Mouse (Mus musculus) embryonic facial prominence, embryonic 10.5 days (tissue): ENCODE data around the gene Mindy4. TPM values are rescaled to one million over a fixed set of nuclear protein-coding genes. Genes with fewer than 3 reads are reported as not detected.

Experiments used
- DNase-seq: peaks from one replicate; pipeline ENCODE4 v3.0.0-alpha.2; 2017; ENCODE audit warnings: low spot score
- H3K27ac ChIP-seq: fragments of 300-500 bp; sonication (generic); replicated peaks from 2 replicates; pipeline ENCODE4 v1.5.1; 2016; ENCODE audit warnings: mild to moderate bottlenecking
- H3K27me3 ChIP-seq: fragments of 300-500 bp; sonication (generic); replicated peaks from 2 replicates; pipeline ENCODE4 v1.6.1; 2016; ENCODE audit warnings: low read depth, mild to moderate bottlenecking; ENCODE audit not compliant: poor library complexity, severe bottlenecking
- H3K36me3 ChIP-seq: fragments of 300-500 bp; sonication (generic); replicated peaks from 2 replicates; pipeline ENCODE4 v1.6.1; 2016; ENCODE audit warnings: mild to moderate bottlenecking, moderate library complexity
- H3K4me1 ChIP-seq: fragments of 300-500 bp; sonication (generic); 2 replicates; pipeline ENCODE4 v1.6.1; 2016
- H3K4me3 ChIP-seq: fragments of 300-500 bp; sonication (generic); 2 replicates; pipeline ENCODE4 v1.5.1; 2016; ENCODE audit warnings: mild to moderate bottlenecking, moderate library complexity
- H3K9me3 ChIP-seq: fragments of 300-500 bp; sonication (generic); 2 replicates; pipeline ENCODE4 v1.6.1; 2016; ENCODE audit warnings: mild to moderate bottlenecking
- WGBS: fragments of 180-500 bp; shearing (Covaris S2); methylation state at CpG from one replicate; pipeline ENCODE4 v1.1.7; 2016; 5-methylcytosine and 5-hydroxymethylcytosine counted together
- polyA plus RNA-seq: library from polyadenylated mRNA; unstranded; fragments of >200 nt; fragmentation: Nextera tagmentation; extraction: Ambion mirVana; gene quantifications from 2 replicates; pipeline ENCODE4 v1.2.1, GENCODE M21; 2016

Mindy4 gene
- polyA plus RNA-seq, 1 experiment from 2014 or later: 24.0 TPM

DNA sequence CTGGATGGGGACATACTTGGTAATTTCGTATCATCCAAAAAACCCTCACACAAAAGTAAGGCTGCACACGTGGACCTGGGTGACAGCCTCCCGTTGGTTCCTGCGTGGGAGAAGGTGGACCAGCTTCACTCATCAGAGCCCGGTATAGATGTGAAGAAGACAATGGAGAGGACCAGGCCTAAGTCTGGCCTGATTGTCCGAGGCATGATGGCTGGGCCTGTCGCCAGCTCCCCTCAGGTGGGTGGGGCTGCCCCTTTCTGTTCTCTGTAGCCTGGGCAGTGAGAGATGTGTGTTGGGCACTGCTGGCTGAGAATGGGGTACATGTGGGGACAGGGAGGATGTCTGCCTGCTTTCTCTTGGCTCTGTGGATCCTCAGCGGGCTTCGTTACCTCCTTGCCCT lies 15.0 kb downstream of the Mindy4 start:
- no peak for DNase-seq
- 95% methylated on average over 9 of the region's 9 CpGs for WGBS
- no peak overlapping the region for H3K4me3 ChIP-seq
- H3K27me3 ChIP-seq: no peaks in the 10 kb centered on the region
- H3K27ac ChIP-seq: no peak overlapping the region
- no peaks in the 10 kb centered on the region for H3K4me1 ChIP-seq
- peaks cover 83% of the 10 kb centered on the region for H3K36me3 ChIP-seq
- no peaks in the 10 kb centered on the region for H3K9me3 ChIP-seq

DNA sequence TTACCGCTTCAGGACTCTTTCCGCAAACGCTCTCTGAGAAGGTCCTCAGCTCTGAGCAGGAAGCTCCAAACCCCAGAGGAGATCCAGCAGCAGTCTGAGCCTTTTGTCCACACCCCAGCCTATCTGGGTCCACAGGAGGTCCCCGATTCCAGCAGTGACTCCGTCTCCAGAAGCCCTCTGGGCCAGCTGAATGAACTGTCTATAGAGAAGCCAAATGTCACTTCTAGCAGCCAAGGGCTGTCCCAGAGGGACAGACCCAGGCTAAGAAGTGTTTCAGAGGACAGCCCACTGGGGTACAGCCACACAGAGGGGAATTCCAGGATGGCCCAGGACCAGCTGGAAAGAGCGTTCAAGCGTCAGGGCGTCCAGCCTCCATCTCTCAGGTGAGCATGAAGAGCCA lies 20.8 kb downstream of the Mindy4 start:
- H3K27me3 ChIP-seq: no peaks in the 10 kb centered on the region
- WGBS: 95% methylated on average over 8 of the region's 8 CpGs
- H3K9me3 ChIP-seq: no peaks in the 10 kb centered on the region
- H3K4me3 ChIP-seq: no peak overlapping the region
- peaks cover 59% of the 10 kb centered on the region for H3K36me3 ChIP-seq
- no peak overlapping the region for H3K27ac ChIP-seq
- no peak for DNase-seq
- H3K4me1 ChIP-seq: no peaks in the 10 kb centered on the region

DNA sequence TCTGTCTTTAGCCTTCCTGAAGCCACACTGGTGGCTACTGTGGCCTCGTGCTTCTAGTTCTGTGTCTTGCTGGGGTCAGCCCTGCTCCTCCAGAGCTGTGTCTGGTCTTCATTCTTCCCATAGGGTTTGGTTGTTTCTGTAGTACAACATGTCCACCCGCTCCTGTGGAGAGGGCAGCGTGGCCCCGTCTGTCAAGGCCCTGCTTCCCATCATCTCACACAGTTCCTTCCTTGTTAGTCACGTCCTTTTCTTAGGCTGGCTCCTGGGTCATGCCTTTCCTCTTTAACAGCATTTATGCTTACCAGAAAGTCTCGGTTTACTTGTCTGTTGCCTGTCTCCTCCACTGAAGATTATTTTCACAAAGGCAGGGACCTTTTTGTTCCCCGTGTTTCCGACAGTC lies 26.9 kb downstream of the Mindy4 start:
- no peak overlapping the region for H3K4me3 ChIP-seq
- no peak overlapping the region for H3K27ac ChIP-seq
- 85% methylated on average over 8 of the region's 8 CpGs for WGBS
- no peaks in the 10 kb centered on the region for H3K9me3 ChIP-seq
- no peak for DNase-seq
- H3K36me3 ChIP-seq: peaks cover 44% of the 10 kb centered on the region
- no peaks in the 10 kb centered on the region for H3K4me1 ChIP-seq
- no peaks in the 10 kb centered on the region for H3K27me3 ChIP-seq

DNA sequence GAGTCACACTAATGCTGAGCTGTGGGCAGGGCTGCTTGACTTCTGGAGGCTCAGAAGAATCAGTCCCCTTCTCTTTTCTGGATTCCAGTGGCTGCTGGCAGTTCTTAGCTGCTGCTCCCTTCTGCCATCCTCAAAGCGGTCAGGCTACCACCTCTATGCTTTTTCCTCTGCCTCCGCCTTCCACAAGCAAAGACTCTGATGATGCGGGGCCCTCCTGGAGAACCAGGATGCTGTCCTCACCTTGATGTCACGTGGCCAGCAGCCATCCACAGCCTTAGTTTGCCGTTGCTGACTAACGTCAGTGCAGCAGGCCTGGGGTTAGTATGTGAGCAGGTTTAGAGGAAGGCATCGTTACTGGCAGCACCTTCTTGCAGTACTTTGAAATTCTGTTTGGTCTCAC lies 28.9 kb downstream of the Mindy4 start:
- no peaks in the 10 kb centered on the region for H3K4me1 ChIP-seq
- no peaks in the 10 kb centered on the region for H3K27me3 ChIP-seq
- DNase-seq: no peak
- 92% methylated on average over 7 of the region's 7 CpGs for WGBS
- H3K27ac ChIP-seq: no peak overlapping the region
- peaks cover 44% of the 10 kb centered on the region for H3K36me3 ChIP-seq
- no peaks in the 10 kb centered on the region for H3K9me3 ChIP-seq
- H3K4me3 ChIP-seq: no peak overlapping the region

DNA sequence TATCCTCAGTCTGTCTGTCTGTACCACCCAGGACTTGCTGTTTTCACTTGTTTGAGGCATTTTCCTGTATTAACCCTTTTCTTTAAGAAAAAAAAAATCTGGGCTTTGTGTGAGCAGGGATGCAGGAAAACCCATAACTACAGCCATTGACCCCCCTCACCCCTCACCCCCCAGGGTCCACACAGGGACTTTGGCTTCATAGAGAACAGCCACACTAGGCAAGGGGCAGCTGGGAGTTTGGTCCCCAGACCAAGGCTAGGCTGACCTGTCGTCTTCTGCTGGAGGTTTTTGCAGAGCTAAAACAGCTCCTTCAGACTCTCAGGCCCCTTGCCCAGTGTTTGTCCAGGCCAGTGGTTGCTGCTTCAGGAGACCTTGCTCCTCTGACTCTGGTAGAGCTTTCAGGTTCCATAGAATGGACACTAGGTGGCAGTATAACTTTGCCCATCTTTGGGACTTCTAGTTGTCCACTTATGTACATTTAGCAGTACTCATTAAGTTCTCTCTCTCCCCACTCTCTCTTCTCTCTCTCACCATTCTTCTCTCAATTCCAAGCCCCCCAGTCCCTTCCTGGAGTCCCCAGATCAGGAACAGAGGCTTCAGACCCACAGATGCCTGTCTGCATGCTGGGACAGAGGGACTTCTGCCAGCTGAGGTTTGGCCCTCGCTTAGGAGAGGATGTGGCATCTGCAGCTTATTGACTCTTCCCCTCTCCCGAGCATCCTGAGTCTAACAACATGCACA lies 29.5 kb downstream of the Mindy4 start:
- Histone ChIP-seq H3K4me1 (peaks cover 4% of the 10 kb centered on the region; the same call in 1 of the 2 replicates), H3K36me3 (peaks cover 49% of the 10 kb centered on the region), H3K27ac (peak overlapping the region; percentile 5; the same call in 1 of the 2 replicates), H3K27me3 (no peaks in the 10 kb centered on the region), H3K4me3 (no peak overlapping the region), H3K9me3 (no peaks in the 10 kb centered on the region)
- DNase-seq: peak; percentile 34
- WGBS: 63% methylated on average over 3 of the region's 3 CpGs

DNA sequence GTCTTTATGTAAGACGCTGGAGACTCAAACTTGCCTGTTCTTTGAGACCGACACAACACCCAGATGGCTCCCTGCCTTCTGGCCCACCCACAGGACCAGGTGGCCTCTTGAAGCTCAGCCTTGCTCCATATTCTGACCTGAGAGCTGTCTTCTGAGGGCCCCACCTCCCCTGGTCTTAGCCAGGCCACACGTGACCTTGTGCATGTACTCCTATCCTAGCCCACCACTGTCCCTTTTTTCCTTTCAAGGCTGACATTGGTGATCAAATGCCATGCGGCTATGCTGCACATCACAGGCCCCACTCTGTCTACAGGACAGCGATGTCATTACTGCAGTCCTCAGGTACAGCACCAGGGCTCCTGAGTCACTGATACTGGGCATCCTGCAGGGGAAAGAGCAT lies 30.1 kb downstream of the Mindy4 start:
- peaks cover 7% of the 10 kb centered on the region; the same call in 1 of the 2 replicates for H3K4me1 ChIP-seq
- H3K9me3 ChIP-seq: no peaks in the 10 kb centered on the region
- H3K4me3 ChIP-seq: no peak overlapping the region
- peaks cover 55% of the 10 kb centered on the region for H3K36me3 ChIP-seq
- H3K27ac ChIP-seq: no peak overlapping the region
- no peak for DNase-seq
- 95% methylated on average over 5 of the region's 5 CpGs for whole genome bisulfite sequencing
- H3K27me3 ChIP-seq: no peaks in the 10 kb centered on the region

DNA sequence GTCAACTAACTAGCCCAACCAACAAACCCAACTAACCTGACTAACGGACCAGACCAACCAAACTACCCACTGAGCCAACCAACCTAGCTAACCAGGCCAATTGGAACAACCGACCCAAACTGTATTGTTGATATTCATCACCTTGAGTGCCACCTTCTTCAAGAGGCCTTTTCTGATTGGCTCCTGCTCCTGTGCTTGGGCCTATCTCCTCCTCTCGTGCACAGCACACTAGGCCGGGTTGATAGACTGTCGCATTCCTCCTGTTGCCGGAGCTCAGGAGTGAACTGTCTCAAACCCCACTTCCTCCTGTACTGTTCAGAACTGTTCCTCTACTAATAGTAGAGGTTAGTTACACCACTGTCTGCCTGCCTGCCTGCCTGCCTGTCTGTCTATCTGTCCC lies 31.5 kb downstream of the Mindy4 start:
- Histone ChIP-seq H3K9me3 (no peaks in the 10 kb centered on the region), H3K4me3 (no peak overlapping the region), H3K4me1 (peaks cover 7% of the 10 kb centered on the region; the same call in 1 of the 2 replicates), H3K27me3 (no peaks in the 10 kb centered on the region), H3K36me3 (peaks cover 66% of the 10 kb centered on the region), H3K27ac (no peak overlapping the region)
- no peak for DNase-seq
- 87% methylated on average over 6 of the region's 6 CpGs for WGBS

DNA sequence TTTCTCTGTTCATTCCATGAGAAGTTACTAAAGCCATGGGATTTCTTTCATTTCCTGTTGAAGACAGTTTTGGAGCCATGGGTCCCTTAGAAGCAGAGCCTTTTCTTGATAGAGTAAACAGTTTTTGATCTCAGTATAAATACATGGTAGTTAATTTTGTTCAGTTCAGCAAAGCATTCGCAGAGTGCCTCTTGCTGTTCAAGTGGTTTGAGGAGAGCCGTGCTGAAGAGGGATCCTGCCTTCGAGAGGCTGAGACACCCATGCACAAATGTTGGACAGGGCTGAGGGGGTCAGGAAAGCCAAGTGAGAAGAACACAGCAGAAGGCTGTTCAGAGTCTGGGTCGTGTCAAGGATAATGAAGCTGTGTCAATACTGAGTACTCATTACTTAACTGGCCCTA lies 32.5 kb downstream of the Mindy4 start:
- H3K4me1 ChIP-seq: peaks cover 11% of the 10 kb centered on the region
- H3K9me3 ChIP-seq: no peaks in the 10 kb centered on the region
- DNase-seq: no peak
- no peak overlapping the region for H3K27ac ChIP-seq
- H3K27me3 ChIP-seq: no peaks in the 10 kb centered on the region
- no peak overlapping the region for H3K4me3 ChIP-seq
- H3K36me3 ChIP-seq: peaks cover 56% of the 10 kb centered on the region
- WGBS: 86% methylated on average over 4 of the region's 4 CpGs

DNA sequence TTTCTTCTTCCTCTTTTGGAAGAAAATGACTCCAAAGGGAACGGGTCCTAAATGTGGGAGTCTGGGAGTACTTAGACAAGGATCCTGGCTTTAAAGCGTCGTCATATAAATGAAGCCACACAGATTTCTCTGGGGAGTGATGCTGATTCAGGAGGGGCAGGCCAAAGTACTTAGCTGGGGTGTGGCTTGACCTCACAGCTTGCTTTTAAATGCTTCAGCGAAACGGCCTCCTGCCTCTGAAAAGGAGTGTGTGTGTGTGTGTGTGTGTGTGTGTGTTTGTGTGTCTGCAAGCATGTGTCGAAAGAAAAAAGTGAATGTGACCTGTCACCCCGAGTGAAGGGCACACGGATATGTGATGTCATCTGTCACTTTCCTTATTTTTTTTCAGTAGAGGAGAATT lies 36.7 kb downstream of the Mindy4 start:
- no peak overlapping the region for H3K27ac ChIP-seq
- peaks cover 52% of the 10 kb centered on the region for H3K36me3 ChIP-seq
- H3K9me3 ChIP-seq: no peaks in the 10 kb centered on the region
- H3K4me1 ChIP-seq: peaks cover 11% of the 10 kb centered on the region
- H3K27me3 ChIP-seq: no peaks in the 10 kb centered on the region
- WGBS: 63% methylated on average over 8 of the region's 8 CpGs
- no peak overlapping the region for H3K4me3 ChIP-seq
- DNase-seq: no peak

DNA sequence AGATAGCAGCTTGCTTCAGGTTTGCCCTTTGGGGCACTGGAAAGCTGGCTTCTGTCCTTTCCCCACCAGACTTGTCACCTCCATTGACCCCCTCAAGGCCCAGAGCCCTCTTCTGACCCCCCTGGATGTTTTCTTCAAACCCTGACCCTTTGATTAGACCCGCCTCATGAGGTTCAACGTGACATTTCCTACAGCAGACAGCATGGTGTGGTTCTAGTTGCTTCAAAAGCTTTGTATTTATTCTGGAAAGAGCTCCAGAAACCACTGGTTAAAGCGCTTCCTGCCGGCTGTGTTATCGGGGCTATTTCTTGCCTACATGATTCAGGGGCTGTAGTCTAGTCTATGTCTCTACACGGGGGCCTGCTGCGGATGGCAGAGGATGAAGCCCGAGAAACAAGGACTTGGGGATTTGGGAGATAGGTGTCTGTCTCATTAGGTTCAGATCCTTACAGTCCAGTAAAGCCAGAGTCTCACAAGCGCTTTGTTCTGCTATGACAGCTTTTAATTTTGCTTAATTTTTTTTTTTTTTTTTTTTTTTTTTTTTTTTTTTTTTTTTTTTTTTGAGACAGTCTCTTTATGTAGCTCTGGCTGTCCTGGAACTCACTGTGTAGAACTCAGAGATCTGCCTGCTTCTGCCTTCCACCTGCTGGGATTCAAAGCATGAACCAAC lies 37.5 kb downstream of the Mindy4 start:
- WGBS: 84% methylated on average over 9 of the region's 9 CpGs
- H3K27me3 ChIP-seq: no peaks in the 10 kb centered on the region
- H3K27ac ChIP-seq: no peak overlapping the region
- no peak overlapping the region for H3K4me3 ChIP-seq
- peaks cover 54% of the 10 kb centered on the region for H3K36me3 ChIP-seq
- H3K4me1 ChIP-seq: peaks cover 11% of the 10 kb centered on the region
- no peaks in the 10 kb centered on the region for H3K9me3 ChIP-seq
- DNase-seq: no peak

DNA sequence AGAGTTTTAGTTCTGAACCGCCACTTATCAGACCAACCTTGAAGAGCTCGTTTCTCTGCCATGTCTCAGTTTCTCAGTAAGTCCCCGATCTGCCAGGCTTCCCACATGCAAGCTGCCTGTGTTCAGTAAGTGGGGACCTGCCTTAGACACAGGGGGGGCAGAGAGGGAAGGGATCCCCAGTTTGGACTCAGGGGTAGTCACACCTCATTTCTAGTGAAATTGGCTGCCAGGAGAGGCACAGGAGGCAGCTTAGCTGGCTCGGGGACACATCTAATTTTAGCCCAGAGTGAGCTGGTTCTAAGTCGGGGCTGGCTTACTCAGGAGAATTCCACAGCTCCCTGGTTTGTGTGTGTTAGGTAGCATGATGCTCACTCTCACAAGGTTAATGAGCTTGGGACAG lies 38.3 kb downstream of the Mindy4 start:
- no peaks in the 10 kb centered on the region for H3K9me3 ChIP-seq
- no peak overlapping the region for H3K27ac ChIP-seq
- 83% methylated on average over 5 of the region's 5 CpGs for WGBS
- H3K36me3 ChIP-seq: peaks cover 60% of the 10 kb centered on the region
- no peaks in the 10 kb centered on the region for H3K27me3 ChIP-seq
- no peak for DNase-seq
- H3K4me3 ChIP-seq: no peak overlapping the region
- peaks cover 11% of the 10 kb centered on the region for H3K4me1 ChIP-seq

DNA sequence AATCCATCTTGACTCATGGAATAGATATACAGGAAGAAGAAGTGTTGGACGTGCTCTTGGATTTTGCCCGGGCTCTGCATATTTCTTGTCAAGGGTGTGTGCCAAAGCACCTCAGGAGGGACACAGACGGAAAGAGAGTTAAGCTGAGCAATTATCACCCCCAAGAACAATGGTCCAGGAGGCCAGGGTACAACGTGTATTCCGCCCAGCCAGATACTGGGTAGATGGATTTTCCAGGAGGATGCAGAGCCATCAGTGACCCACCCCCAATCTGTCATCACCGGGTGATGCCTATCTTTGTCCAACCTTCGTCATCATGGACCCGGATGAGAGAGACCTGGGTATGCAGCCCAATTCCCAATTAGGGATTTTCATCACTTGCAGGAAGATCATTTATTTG lies 42.5 kb downstream of the Mindy4 start:
- no peak overlapping the region for H3K27ac ChIP-seq
- H3K36me3 ChIP-seq: peaks cover 55% of the 10 kb centered on the region
- no peaks in the 10 kb centered on the region for H3K27me3 ChIP-seq
- WGBS: 90% methylated on average over 8 of the region's 8 CpGs
- peaks cover 7% of the 10 kb centered on the region; the same call in 1 of the 2 replicates for H3K4me1 ChIP-seq
- no peak for DNase-seq
- 0 out of 2 replicates have a peak, but pooled peaks cover 2% of the 10 kb centered on the region for H3K9me3 ChIP-seq
- no peak overlapping the region for H3K4me3 ChIP-seq

DNA sequence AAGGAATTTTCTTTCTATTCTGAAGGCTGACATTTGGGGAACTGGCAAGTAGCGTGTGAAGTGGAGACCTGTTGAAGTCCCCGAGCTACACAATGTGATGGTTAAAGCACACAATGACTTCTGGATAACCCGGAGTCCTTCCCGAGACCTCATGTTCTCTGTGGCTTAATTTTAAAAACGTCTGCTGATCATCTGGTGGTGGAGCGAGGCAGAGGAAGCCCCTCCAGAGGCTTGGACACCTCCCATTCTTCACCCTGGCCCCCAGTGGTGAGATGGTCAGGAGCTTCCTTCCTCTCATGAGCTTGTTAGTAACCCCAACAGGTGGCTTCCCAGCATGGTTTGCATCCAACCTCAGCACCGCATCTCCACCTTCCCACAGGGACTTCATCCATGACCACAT lies 43.3 kb downstream of the Mindy4 start:
- Histone ChIP-seq H3K27ac (no peak overlapping the region), H3K4me3 (no peak overlapping the region), H3K4me1 (peaks cover 7% of the 10 kb centered on the region; the same call in 1 of the 2 replicates), H3K36me3 (peaks cover 54% of the 10 kb centered on the region), H3K9me3 (0 out of 2 replicates have a peak, but pooled peaks cover 2% of the 10 kb centered on the region), H3K27me3 (no peaks in the 10 kb centered on the region)
- DNase-seq: no peak
- 91% methylated on average over 7 of the region's 7 CpGs for whole genome bisulfite sequencing
